Mouse (Mus musculus): ENCODE measurements around the gene Sez6.

GRCm38 (mm10) chr11:77978161-77978560 is 47.6 kb downstream of the Sez6 start:
- TF ChIP-seq FLI1 (IDR thresholded peaks at IDR 0.05; ENCODE audit: low read length), result no peak
- no peak for TF ChIP-seq GATA1 (IDR thresholded peaks at IDR 0.05; ENCODE audit: borderline replicate concordance, low read length)
